Mouse (Mus musculus): ENCODE measurements around the gene Abcb5.
"Not testable (repeated sequence)": the region's sequence is repeated elsewhere in the genome, so short reads cannot be mapped to it uniquely, and the experiment has no call there.

The Abcb5 gene

GRCm38 (mm10) chr12:118966321-118966720, at the start of gene Abcb5:
Abcb5 (minus strand) TSS chr12:118966421.
- DNase-seq, result no peak

- peak in 1 of 2 experiments; percentile 3 for DNase-seq
Measured at GRCm38 (mm10) chr12:118999230-118999629, 33.0 kb upstream of the Abcb5 start.

GRCm38 (mm10) chr12:118994328-118995166, 28.3 kb upstream of the Abcb5 start:
- DNase-seq, result peak; percentile 13 to 27

- DNase-seq, result no peak
Measured at GRCm38 (mm10) chr12:118984852-118985251, 18.6 kb upstream of the Abcb5 start.

- peak; percentile 75 to 76 for DNase-seq
Measured at GRCm38 (mm10) chr12:118930386-118931318, 35.6 kb downstream of the Abcb5 start.

- DNase-seq, result peak in 1 of 2 experiments; percentile 12
Measured at GRCm38 (mm10) chr12:118926813-118927281, 39.4 kb downstream of the Abcb5 start.

GRCm38 (mm10) chr12:118923874-118924273, 42.3 kb downstream of the Abcb5 start:
- DNase-seq, result not testable (repeated sequence)

GRCm38 (mm10) chr12:118917771-118918170, 48.5 kb downstream of the Abcb5 start:
- DNase-seq, result no peak

- DNase-seq, result no peak
Measured at GRCm38 (mm10) chr12:118910360-118910759, 55.9 kb downstream of the Abcb5 start.

GRCm38 (mm10) chr12:118902249-118902648, 64.0 kb downstream of the Abcb5 start:
- DNase-seq, result no peak

- DNase-seq, result peak; percentile 64 to 71
Measured at GRCm38 (mm10) chr12:118887964-118888363, 78.3 kb downstream of the Abcb5 start.

- no peak for DNase-seq
Measured at GRCm38 (mm10) chr12:118882790-118883189, 83.4 kb downstream of the Abcb5 start.

GRCm38 (mm10) chr12:118872673-118873072, 93.5 kb downstream of the Abcb5 start:
- no peak for DNase-seq

GRCm38 (mm10) chr12:118856151-118856550, 110.1 kb downstream of the Abcb5 start:
- DNase-seq, result no peak

- peak; percentile 82 to 86 for DNase-seq
Measured at GRCm38 (mm10) chr12:118854831-118855453, 111.3 kb downstream of the Abcb5 start.

- DNase-seq, result no peak
Measured at GRCm38 (mm10) chr12:118854401-118854800, 111.8 kb downstream of the Abcb5 start.

- no peak for DNase-seq
Measured at GRCm38 (mm10) chr12:118853331-118853730, 112.9 kb downstream of the Abcb5 start.

GRCm38 (mm10) chr12:118850851-118851410, 115.3 kb downstream of the Abcb5 start:
- no peak for DNase-seq

- no peak for DNase-seq
Measured at GRCm38 (mm10) chr12:118849996-118850395, 116.2 kb downstream of the Abcb5 start.

GRCm38 (mm10) chr12:118849203-118849861, 116.9 kb downstream of the Abcb5 start:
- DNase-seq, result peak in 1 of 2 experiments; percentile 49

- DNase-seq, result peak in 1 of 2 experiments; percentile 58
Measured at GRCm38 (mm10) chr12:118848496-118849202, 117.6 kb downstream of the Abcb5 start.
